ENCODE assay signal across 8 mouse cellular contexts in genomic region chr6:122801801-122802514, GRCm38 (mm10). TPM values are rescaled to one million over a fixed set of nuclear protein-coding genes. Genes with fewer than 3 reads are reported as not detected.
A peak's percentile ranks its signal among the peaks of the same experiment; 100 is the strongest.
DNase-seq lines count a peak whose midpoint lies in the region; ATAC-seq and TF ChIP-seq lines count a peak whose summit lies in the region.

No protein-coding gene starts in this region.

- H3K36me3 ChIP-seq in embryonic facial prominence, embryonic 10.5 days (replicated peaks), result no peaks in the 10 kb centered on the region
- H3K36me3 ChIP-seq in heart, embryonic 15.5 days, result no peaks in the 10 kb centered on the region

- 2% methylated on average over 34 of the region's 34 CpGs for WGBS in embryonic facial prominence, embryonic 10.5 days
- 2% methylated on average over 34 of the region's 34 CpGs for WGBS in heart, embryonic 15.5 days

- H3K4me1 ChIP-seq in embryonic facial prominence, embryonic 10.5 days, result peaks cover 14% of the 10 kb centered on the region
- peaks cover 16% of the 10 kb centered on the region for H3K4me1 ChIP-seq in heart, embryonic 15.5 days (replicated peaks)

- H3K4me3 ChIP-seq in embryonic facial prominence, embryonic 10.5 days, result peak overlapping the region; percentile 69
- peak overlapping the region; percentile 64 for H3K4me3 ChIP-seq in heart, embryonic 15.5 days
- peak overlapping the region; percentile 55 for H3K4me3 ChIP-seq in left cerebral cortex, adult 2 months

- peaks cover 35% of the 10 kb centered on the region for H3K27me3 ChIP-seq in embryonic facial prominence, embryonic 10.5 days (replicated peaks; ENCODE audit: low read depth, poor library complexity, severe bottlenecking)
- H3K27me3 ChIP-seq in heart, embryonic 15.5 days, result 0 out of 2 replicates have a peak, but pooled peaks cover 3% of the 10 kb centered on the region

- intact Hi-C loops in left cerebral cortex, adult 2 months (cut with DNase I), result loop anchor here (2.0 to 5.0 kb wide), 3 partner anchors 37 to 119 kb away; no protein-coding TSS in a partner anchor

- no peak for TF ChIP-seq CTCF in left cerebral cortex, adult 2 months (IDR thresholded peaks at IDR 0.05)

- peak overlapping the region; percentile 65 for H3K9ac ChIP-seq in heart, embryonic 15.5 days

- H3K4me2 ChIP-seq in heart, embryonic 15.5 days, result peak overlapping the region; percentile 99

- ATAC-seq in heart, embryonic 15.5 days (replicated peaks; ENCODE audit: insufficient number of reproducible peaks, insufficient read depth, low FRiP score, low read depth), result peak; percentile 38; the same call in 1 of the 2 replicates

- peak overlapping the region; percentile 86 for H3K27ac ChIP-seq in embryonic facial prominence, embryonic 10.5 days (replicated peaks)
- peak overlapping the region; percentile 35 for H3K27ac ChIP-seq in heart, embryonic 15.5 days
- H3K27ac ChIP-seq in left cerebral cortex, adult 2 months, result peak overlapping the region; percentile 92

- peak; percentile 51 for DNase-seq in adrenal gland, adult 2 months
- DNase-seq in adrenal gland, adult 8-10 months, result no peak
- peak; percentile 64 for DNase-seq in MEL-GATA-1-ER (ENCODE audit: extremely low read depth, low read depth)
- DNase-seq in embryonic facial prominence, embryonic 10.5 days (ENCODE audit: low spot score), result peak; percentile 71
- peak; percentile 39 to 54 for DNase-seq in left cerebral cortex, adult 2 months (ENCODE audit: extremely low spot score in 1 of 2, low spot score in 2 of 2)
- DNase-seq in mesoderm, embryonic 11.5 days (ENCODE audit: low read depth, low spot score), result peak; percentile 50
- DNase-seq in spleen, postnatal 4 days (ENCODE audit: low spot score in 2 of 2), result peak; percentile 50 to 86

- H3K9me3 ChIP-seq in embryonic facial prominence, embryonic 10.5 days, result no peaks in the 10 kb centered on the region
- no peaks in the 10 kb centered on the region for H3K9me3 ChIP-seq in heart, embryonic 15.5 days (replicated peaks)

RNA-seq across cellular contexts. Expression of gene Slc2a3, which starts 0.5 kb away (rescaled TPM):
- 10 to 100 TPM in 1 of 2 experiments, 1 to 10 TPM in 1; 5.2 to 10.5 TPM for total RNA-seq in adrenal gland, adult 2 months (2021)
- polyA plus RNA-seq in adrenal gland, adult 2 months (2012; rRNA removed), result 2.1 and 2.2 TPM in 2 replicates
- 10 to 100 TPM; 10.3 to 17.0 (median 11.7) TPM for total RNA-seq in adrenal gland, adult 8-10 months (2022)
- polyA plus RNA-seq in embryonic facial prominence, embryonic 10.5 days (2016; fragmentation: Nextera tagmentation; extraction: Ambion mirVana), result 55.4 and 68.4 TPM in 2 replicates
- polyA plus RNA-seq in heart, embryonic 15.5 days (2015; fragmentation: Nextera tagmentation; extraction: Ambion mirVana), result 8.4 and 12.2 TPM in 2 replicates
- 100 to 1,000 TPM; 111 to 128 TPM for total RNA-seq in left cerebral cortex, adult 2 months (2021)

RNA-seq across cellular contexts. Expression of gene Foxj2, which starts 17.8 kb away (rescaled TPM):
- 10 to 100 TPM; 20.0 to 24.4 TPM for total RNA-seq in adrenal gland, adult 2 months (2021)
- 12.4 and 14.8 TPM in 2 replicates for polyA plus RNA-seq in adrenal gland, adult 2 months (2012; rRNA removed)
- 10 to 100 TPM; 18.6 to 24.8 (median 21.6) TPM for total RNA-seq in adrenal gland, adult 8-10 months (2022)
- 2.9 and 3.0 TPM in 2 replicates for polyA plus RNA-seq in embryonic facial prominence, embryonic 10.5 days (2016; fragmentation: Nextera tagmentation; extraction: Ambion mirVana)
- 5.0 and 6.7 TPM in 2 replicates for polyA plus RNA-seq in heart, embryonic 15.5 days (2015; fragmentation: Nextera tagmentation; extraction: Ambion mirVana)
- total RNA-seq in left cerebral cortex, adult 2 months (2021), result 10 to 100 TPM; 28.4 to 29.2 TPM

RNA-seq across cellular contexts. Expression of gene C3ar1, which starts 54.0 kb away (rescaled TPM):
- total RNA-seq in adrenal gland, adult 2 months (2021), result 1 to 10 TPM; 2.6 to 6.7 TPM
- polyA plus RNA-seq in adrenal gland, adult 2 months (2012; rRNA removed), result 2.7 and 3.0 TPM in 2 replicates
- 10 to 100 TPM in 2 of 4 experiments, 1 to 10 TPM in 2; 3.6 to 14.5 (median 8.7) TPM for total RNA-seq in adrenal gland, adult 8-10 months (2022)
- 1.1 and 1.5 TPM in 2 replicates for polyA plus RNA-seq in embryonic facial prominence, embryonic 10.5 days (2016; fragmentation: Nextera tagmentation; extraction: Ambion mirVana)
- 2.8 and 4.3 TPM in 2 replicates for polyA plus RNA-seq in heart, embryonic 15.5 days (2015; fragmentation: Nextera tagmentation; extraction: Ambion mirVana)
- under 1 TPM; 0.47 to 0.75 TPM for total RNA-seq in left cerebral cortex, adult 2 months (2021)

Comparison
In these comparisons a context has a peak if more than half of its experiments do, and no peak if none do; other contexts are left out.
1. H3K27ac ChIP-seq: peak in every context shown above with its lines; median percentile 92 in left cerebral cortex, adult 2 months; 86 in embryonic facial prominence, embryonic 10.5 days; 35 in heart, embryonic 15.5 days.
2. RNA of gene Slc2a3, which starts 0.5 kb away (total RNA-seq): 111 to 128 TPM in left cerebral cortex, adult 2 months; 10.3 to 17.0 TPM in adrenal gland, adult 8-10 months and 5.2 to 10.5 TPM in adrenal gland, adult 2 months; every median in the first group is over 4 times any median in the second.
3. Peak in every context shown above with its lines, with median percentiles within 50 percentile points of each other: H3K4me3 ChIP-seq.